Mouse (Mus musculus) NIH3T3 (cell line): ENCODE results near the gene Pfpl.

Experiments
- DNase-seq: peaks from one replicate; pipeline ENCODE4 v3.0.0-alpha.2; 2012; ENCODE audit warnings: low read depth

Pfpl gene

DNA sequence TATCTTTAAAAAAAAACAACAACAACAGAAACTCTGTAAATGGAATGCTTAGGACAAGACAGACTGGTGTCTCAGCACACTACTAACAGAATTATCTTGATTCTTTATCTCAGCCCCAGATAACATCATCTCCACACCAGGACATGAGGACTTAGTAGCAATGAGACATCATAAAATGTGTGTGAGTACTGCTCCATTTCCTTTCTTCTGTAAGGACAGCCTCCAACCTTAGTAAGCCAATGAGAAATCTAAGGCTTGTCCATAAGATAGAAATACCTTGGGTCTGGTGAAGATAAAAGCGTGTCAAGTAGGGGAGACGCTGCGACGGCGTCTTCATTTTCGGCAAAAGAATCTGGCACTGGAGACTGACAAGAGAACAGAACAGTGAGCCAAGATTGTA is at the start of gene Pfpl:
TSS of gene Pfpl (plus strand) at position 301 of the 400 bp plus-strand sequence.
- DNase-seq: no peak

GRCm38 (mm10) chr19:12386979-12387378 is 40.7 kb upstream of the Pfpl start, which contains the start of gene Olfr1440:
Gene Olfr1440 (plus strand): TSS chr19:12387279.
- no peak for DNase-seq

DNA sequence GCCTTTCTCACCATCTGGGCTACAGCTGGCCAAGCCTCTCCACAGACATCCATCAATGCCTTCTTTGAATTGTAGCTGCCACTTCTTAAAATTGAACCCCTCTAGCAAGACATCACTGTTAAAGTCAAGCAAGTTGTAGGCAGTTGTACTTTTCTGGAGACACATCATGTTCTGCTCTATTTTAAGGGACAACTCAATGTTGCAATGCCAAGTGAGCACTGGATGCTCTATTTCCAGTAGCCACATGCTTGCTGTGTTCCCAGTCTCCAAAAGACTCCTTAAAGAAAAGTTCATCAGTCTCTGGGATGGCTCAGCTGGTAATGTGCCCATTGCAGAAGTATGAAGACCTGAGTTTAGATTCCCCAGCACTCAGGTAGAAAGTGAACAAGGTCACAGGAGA is 14.0 kb upstream of the Pfpl start:
- no peak for DNase-seq

DNA sequence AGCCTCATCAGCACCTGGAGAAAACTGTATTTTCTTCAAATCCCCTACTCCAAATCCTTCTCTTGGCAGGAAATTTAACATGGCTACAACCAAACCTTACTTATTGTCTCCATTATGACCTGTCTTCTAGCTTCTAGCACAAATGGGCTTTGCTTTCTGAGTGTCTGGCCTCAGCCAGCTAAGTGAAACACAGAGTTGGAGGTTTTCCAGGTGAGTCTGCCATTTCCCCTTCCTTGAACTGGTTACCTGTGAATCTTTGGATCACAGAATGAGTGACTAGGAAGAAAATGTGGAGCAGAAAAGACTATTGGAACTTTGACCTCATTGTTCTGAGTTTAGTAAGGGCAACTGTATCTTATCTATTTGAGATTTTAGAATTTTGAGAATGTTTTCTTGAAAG is 10.3 kb upstream of the Pfpl start, which contains the start of gene Olfr1441:
TSS of gene Olfr1441 (plus strand) at position 73 of the 400 bp plus-strand sequence.
- no peak for DNase-seq

GRCm38 (mm10) chr19:12418312-12418711 is 9.4 kb upstream of the Pfpl start:
- DNase-seq: no peak

DNA sequence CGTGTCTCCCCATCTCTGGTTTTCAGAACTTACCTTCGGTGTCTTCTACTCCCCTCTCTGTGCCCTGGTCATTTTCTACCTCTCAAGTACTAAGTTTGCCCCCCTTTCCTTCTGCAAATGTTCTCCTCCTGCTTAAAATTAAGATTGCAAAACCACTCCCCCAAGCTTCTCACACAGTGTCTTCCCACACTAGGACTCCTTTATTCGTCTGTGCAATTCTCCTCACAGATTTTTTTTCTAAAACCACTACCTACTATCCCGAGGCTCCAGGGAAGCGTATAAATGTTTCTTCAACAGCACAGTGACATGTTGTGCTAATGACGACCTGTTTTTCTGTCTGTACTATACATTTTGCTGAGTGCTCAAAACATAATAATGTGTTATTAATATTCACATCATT is 7.2 kb upstream of the Pfpl start:
- no peak for DNase-seq

GRCm38 (mm10) chr19:12421680-12422079 is 6.0 kb upstream of the Pfpl start:
- DNase-seq: peak; percentile 20

DNA sequence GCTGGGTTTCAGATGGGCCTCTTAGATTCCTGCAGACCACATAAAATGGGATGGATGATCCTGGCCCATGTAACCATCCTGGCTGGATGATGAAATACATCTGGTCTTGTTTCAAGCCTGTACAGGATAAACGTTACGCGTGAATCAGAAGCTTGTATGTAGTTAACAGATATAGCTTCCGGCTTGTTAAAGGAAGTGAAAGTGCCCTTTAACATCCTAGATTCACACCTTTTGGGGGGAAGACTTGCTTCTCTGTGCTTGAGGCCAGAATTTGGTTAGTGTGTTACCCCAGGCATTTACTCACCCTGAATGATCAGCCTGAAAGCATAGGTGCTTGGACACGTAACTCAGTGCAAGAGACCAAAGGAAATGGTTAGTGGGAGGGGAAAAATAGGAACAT is 604 bp upstream of the Pfpl start:
- no peak for DNase-seq

DNA sequence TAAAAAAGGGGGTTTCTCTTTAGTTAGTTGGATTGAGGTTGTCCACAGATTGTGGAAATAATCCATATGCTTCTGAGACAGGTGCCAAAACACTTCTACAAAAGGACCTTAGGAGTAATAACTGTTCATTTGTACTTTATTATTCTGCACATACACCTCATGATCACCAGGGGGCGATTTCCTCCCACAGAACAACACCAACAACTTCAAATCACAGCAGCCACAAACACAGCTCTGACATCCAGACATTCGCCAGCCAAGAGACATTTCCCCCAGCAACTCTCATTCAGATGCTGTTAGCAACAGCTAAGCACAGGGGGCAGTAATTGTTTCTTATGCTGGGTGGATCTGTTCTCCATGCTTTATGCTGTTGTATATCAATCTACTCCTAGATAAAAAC is 5.3 kb downstream of the Pfpl start:
- peak; percentile 87 for DNase-seq

GRCm38 (mm10) chr19:12435011-12435416 is 7.3 kb downstream of the Pfpl start:
- DNase-seq: no peak

DNA sequence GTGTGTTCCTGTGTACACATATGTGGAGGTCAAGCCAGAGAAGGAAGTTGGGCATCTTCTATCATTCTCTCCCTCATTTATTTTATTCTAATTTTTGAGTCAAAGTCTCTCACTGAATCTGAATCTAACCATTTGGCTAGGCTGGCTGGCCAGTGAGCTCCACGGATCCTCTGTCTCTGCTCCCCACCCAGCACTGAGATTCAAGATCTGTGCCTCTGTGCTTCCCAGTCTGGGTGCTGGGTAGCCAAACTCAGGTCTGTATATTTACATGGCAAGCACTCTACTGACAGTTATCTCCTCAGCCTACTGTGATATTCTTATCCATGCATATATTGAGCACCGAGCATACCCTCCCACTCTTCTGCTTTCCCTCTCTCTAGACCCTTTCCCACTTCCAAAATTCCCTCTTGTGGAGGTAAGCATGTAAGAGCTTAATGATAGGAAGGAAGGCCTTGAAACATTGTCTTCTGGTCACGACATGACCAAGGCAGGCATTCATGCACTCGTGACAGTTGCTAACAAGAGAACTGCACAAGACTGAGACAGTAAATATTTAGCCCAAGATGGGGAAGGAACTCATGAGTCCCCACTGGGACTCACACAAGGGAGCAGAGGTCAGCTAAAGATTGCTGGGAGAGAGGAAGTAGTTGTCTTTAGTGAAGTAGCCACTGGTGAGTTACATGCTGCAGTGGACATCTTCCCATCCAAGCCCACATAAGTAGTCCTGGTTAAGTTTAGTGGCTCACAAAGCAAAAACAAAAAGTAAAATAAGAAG is 8.2 kb downstream of the Pfpl start:
- DNase-seq: no peak

DNA sequence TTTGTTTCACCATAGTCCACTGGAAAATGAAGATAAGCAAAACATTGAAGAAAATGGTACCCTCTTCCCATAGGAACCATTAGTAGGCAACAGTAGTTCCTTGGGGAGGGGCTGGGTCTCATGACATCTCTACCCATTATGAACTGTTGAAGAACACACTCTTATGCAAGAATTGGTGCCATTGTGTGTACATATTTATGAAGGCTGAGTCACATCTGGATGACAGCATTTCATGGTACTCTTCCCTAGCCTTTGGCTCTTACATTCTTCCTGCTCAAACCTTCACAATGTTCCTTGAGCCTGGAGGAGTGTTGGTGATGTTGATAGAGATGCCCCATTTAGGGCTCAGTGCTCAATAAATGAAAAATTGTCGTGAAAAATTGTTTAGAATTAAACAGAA is 11.9 kb downstream of the Pfpl start:
- DNase-seq: no peak

DNA sequence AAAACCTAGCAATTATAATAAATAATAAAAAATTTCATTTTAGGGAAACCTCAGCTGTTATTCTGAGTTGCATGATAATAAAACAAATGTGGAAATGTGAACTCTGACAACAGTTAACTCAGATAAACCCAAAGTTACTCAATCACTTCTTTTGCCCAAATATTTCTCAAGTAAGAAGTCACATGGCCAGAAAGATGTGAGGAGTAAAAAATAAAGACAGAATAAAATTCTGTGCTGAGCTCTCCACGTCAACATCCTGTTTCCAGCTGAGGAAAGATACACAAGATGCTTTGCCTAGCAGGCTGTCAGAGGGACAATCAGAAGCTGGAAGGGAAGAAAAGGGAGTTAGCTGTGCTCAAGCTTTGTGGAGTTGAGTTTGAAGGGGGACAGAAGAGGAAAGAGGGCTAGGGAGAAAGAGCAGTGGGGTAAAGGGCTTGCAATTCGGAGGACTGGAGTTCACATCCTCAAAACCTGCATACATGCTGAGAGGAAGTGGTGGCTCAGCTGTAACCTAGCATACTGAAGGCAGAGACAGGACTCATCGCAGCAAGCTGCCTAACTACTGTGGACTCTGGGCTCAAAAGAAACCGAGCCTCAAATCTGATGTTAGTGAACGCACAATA is 12.5 kb downstream of the Pfpl start:
- peak; percentile 27 for DNase-seq

DNA sequence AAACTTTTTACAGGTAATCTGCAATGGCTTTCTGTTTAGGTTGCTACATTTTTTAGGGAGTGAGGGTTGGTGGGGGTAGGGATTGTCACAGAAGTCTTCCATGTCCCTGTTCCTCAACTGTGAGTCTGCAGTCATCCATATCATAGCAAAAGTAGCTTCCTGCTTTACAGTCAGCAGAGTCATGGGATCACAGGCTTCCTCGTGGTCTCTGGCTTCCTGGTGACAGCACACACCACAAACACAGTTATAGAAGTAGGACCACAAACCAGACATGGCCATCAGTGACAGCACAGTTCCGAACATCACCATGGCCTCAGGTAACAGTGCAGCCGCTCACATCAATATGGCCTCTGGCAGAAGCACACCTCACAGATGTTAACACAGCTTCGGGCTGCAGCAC is 14.9 kb downstream of the Pfpl start:
- DNase-seq: no peak

DNA sequence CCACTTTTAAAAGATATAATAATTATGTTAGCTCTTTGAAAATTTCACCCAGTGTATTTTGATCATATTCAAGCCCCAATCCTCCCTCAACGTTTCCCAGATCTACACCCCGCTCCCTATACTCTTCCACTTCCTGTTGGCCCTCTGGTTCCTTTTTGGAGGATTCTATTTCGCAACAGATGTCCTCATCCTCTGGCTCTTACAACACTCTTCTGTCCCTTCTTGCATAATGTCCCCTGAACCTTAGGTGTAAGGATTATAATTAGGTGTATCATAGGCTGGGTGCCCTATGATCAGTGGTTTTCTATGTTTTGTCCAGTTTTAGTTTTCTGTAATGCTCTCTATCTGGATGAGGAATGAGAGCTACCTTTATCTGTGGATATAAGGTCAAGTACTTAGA is 17.3 kb downstream of the Pfpl start:
- DNase-seq: no peak

DNA sequence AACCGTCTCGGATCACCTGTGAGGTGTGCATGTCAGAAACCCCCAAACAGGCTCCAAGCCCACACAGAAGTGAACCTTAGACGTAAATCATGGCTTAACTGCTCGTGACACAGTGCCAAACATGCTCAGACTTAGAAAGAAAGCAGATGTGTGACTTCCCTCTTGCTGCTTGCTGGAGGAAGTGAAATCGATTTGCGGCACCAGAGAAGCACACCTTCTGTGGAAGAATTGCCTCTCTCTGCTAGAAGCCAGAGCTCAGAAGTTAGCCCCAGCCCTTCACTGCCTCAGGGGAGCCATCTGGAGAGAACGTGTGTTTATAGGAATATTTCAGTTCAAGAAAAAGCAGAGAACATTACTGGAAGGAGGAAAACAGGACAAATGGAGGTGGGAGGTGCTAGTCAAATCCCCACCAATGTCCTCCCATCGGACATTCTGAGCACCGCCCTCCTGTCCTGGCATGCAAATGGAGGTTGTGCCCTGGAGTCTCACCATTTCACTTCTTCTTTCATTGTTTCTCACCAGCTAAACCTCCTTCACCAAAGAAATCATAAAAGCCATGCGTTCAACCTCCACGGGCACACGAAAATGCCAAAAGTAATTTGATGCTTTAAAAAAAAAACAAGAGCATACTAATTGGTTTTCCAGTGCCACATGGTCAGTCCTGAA is 29.8 kb downstream of the Pfpl start:
- DNase-seq: no peak

GRCm38 (mm10) chr19:12459516-12459915 is 31.8 kb downstream of the Pfpl start:
- DNase-seq: no peak

- no peak for DNase-seq
These were observed 32.9 kb downstream of the Pfpl start, which contains the start of gene Mpeg1 for GRCm38 (mm10) chr19:12460282-12461249. Gene Mpeg1 (plus strand): TSS chr19:12460779.

DNA sequence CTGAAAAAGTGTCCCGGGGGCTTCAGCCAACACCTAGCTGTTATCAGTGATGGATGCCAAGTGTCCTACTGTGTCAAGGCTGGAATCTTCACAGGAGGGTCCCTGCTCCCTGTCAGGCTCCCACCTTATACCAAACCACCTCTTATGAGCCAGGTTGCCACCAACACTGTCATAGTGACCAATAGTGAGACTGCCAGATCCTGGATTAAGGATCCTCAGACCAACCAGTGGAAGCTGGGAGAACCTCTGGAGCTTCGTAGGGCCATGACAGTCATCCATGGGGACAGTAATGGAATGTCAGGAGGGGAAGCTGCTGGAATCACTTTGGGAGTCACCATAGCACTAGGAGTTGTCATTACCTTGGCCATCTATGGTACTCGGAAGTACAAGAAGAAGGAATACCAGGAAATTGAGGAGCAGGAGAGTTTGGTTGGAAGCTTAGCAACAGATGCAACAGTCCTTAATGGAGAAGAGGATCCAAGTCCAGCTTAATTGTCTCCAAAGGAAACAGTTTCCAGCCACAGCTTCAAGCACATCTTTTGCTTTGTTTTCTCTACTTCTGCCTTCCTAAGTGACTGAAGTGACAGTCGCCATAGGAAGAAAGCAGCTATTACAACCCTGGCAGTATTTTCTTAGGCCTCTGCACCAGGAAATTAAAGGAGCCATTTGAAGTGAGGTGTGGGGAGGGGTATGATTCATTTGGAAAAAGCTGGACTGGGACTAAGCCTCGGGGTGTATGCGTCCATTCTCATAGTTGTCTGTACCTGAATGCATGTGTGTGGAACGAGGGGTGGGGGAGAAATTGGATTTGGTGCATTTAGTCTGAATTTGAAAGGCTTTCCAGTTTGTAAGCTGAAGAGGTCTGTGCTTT is 35.4 kb downstream of the Pfpl start:
- no peak for DNase-seq

GRCm38 (mm10) chr19:12463722-12464035 is 36.0 kb downstream of the Pfpl start:
- DNase-seq: peak; percentile 79

GRCm38 (mm10) chr19:12464127-12464526 is 36.4 kb downstream of the Pfpl start:
- peak; percentile 41 for DNase-seq
